Mouse (Mus musculus) frontal cortex, adult (tissue): ENCODE data around the gene Slc40a1.

Source experiments
- ATAC-seq: cut with Nextera tagmentation; 2 replicates; pipeline ENCODE4 v1.9.2; 2017; ENCODE audit warnings: mild to moderate bottlenecking, moderate library complexity, mixed read lengths; ENCODE audit not compliant: low TSS enrichment

The Slc40a1 gene

GRCm38 (mm10) chr1:45883378-45883777 lies 42.9 kb downstream of the Slc40a1 start:
- no peak for ATAC-seq

- no peak for ATAC-seq
These were observed 44.2 kb downstream of the Slc40a1 start for GRCm38 (mm10) chr1:45882076-45882475.

GRCm38 (mm10) chr1:45881228-45881832 lies 45.0 kb downstream of the Slc40a1 start:
- ATAC-seq: no peak

- ATAC-seq: no peak
These were observed 48.9 kb downstream of the Slc40a1 start for GRCm38 (mm10) chr1:45877463-45877862.

- no peak for ATAC-seq
These were observed 49.7 kb downstream of the Slc40a1 start for GRCm38 (mm10) chr1:45876450-45877198.

- ATAC-seq: no peak
These were observed 50.7 kb downstream of the Slc40a1 start for GRCm38 (mm10) chr1:45875640-45876039.

GRCm38 (mm10) chr1:45873250-45873649 lies 53.1 kb downstream of the Slc40a1 start:
- ATAC-seq: no peak

- ATAC-seq: no peak
These were observed 57.7 kb downstream of the Slc40a1 start for GRCm38 (mm10) chr1:45868479-45869137.

- no peak for ATAC-seq
These were observed 58.3 kb downstream of the Slc40a1 start for GRCm38 (mm10) chr1:45868050-45868449.

GRCm38 (mm10) chr1:45866288-45867018 lies 59.9 kb downstream of the Slc40a1 start:
- ATAC-seq: no peak

- no peak for ATAC-seq
These were observed 60.6 kb downstream of the Slc40a1 start for GRCm38 (mm10) chr1:45865727-45866126.

- ATAC-seq: no peak
These were observed 61.0 kb downstream of the Slc40a1 start for GRCm38 (mm10) chr1:45865316-45865715.

GRCm38 (mm10) chr1:45864564-45865014 lies 61.7 kb downstream of the Slc40a1 start:
- ATAC-seq: no peak

GRCm38 (mm10) chr1:45863641-45864040 lies 62.7 kb downstream of the Slc40a1 start:
- ATAC-seq: no peak

- no peak for ATAC-seq
These were observed 65.2 kb downstream of the Slc40a1 start for GRCm38 (mm10) chr1:45861162-45861561.

- ATAC-seq: peak; percentile 44; the same call in 1 of the 2 replicates
These were observed 66.0 kb downstream of the Slc40a1 start for GRCm38 (mm10) chr1:45860349-45860748.
